Mouse (Mus musculus) left cerebral cortex, adult 11 months (tissue): ENCODE data around the gene Gm10142.
"Not testable (repeated sequence)": the region's sequence is repeated elsewhere in the genome, so short reads cannot be mapped to it uniquely, and the experiment has no call there.

Source experiments
- DNase-seq: peaks from one replicate; pipeline ENCODE4 v3.0.0; 2022; ENCODE audit warnings: low spot score

Gene Gm10142

DNA sequence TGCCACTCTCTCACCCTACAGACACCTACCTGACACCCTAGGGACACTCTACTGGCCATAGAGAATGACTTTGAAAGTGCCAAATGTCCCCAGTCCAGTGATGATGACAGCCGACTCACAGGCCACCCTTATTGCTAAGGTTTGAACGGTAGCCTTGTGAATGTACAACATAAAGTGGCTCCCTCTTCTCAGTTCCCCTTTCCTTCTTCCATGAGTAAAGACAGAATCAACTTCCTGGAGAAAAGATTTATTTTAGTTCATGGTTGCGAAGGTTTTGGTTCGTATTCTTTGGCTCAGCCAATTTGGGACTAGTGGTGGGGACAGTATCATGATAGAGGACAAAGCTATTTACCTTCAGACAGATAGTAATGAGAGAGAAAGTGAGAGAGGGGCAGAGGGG lies 23.3 kb downstream of the Gm10142 start:
- no peak for DNase-seq

DNA sequence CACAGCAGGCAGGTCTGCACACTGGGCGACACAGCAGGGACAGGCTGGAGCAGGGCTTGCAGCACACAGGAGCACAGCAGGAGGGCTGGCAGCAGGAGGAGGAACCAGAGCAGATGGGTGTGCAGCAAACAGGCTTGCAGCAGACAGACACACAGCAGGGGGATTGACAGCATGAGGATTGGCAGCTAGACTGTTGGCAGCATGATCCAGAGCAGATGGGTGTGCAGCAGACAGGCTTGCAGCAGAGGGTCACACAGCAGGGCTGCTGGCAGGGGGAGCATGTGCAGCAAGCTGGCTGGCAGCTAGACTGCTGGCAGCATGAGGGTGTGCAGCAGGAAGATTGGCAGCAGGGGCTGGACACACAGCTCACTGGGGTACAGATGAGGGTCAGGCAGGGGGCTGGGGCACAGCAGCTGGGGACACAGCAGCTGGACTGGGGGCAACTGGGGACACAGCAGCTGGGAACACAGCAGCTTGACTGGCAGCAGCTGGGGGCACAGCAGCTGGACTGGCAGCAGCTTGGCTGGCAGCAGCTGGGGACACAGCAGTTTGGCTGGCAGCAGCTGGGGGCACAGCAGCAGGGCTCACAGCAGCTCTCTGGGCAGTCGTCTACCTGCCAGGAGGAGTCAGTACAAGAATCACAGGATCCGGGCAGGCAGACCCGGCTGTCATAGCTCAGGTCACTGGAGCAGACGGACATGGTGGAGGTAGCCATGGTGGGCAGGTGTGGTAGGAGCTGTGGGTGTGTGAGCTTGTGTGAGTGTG lies 26.5 kb downstream of the Gm10142 start, which contains the start of gene Gm18596:
Gm18596 (minus strand) TSS at position 715 of the 765 bp plus-strand sequence.
- DNase-seq = not testable (repeated sequence)

- not testable (repeated sequence) for DNase-seq
Observed at GRCm38 (mm10) chr10:77750686-77751085, 35.1 kb downstream of the Gm10142 start.

DNA sequence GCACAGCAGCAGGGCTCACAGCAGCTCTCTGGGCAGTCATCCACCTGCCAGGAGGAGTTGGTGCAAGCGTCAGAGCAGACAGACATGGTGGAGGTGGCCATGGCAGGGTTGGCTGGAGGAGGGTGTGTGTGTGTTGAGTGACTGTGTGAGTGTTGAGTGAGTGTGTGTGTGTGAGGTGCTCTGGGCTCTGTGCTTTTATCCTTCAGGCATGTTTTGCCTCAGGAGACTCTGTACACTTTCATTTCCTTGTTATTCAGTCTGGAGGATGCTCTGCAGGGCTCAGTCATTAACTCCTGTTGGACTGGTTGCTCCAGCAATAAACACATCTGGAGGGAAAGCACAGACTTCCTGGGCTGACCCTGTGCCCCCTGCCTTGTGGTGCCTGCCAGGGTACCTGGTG lies 35.6 kb downstream of the Gm10142 start, which contains the start of gene Gm9736:
Gm9736 (minus strand) TSS at position 101 of the 400 bp plus-strand sequence.
- DNase-seq = not testable (repeated sequence)

DNA sequence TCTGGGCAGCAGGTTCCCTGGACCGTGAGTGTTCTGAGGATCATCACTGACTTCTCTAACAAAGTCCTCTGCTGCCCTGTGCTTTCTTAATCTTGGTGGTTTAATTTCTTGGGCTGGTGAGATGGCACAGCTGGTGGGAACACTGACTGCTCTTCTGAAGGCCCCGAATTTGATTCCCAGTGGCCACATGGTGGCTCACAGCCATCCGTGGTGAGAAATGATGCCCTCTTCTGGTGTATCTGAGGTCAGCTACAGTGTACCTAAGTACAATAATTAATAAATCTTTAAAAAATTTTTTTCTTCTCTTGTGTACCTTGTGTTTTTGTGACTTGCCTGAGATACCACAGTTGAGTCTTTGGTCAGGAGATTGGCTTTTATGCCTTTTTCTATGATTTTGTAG lies 36.7 kb downstream of the Gm10142 start:
- DNase-seq = not testable (repeated sequence)

DNA sequence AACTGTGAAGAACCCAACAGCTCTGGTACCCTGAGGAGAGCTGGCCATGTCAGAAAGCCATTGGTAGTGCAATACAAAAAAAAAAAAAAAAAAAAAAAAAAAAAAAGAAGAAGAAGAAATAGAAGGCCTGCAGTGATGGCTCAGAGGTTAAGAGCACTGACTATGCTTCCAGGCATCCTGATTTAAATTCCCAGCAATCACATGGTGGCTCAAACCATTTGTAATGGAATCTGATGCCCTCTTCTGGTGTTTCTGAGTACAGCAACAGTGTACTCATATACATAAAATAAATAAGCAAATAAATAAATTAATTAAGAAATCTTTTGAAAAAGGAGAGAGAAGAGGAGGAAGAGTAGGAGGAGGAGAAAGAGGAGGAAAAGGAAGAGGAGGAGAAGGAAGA lies 37.8 kb downstream of the Gm10142 start:
- DNase-seq = no peak

DNA sequence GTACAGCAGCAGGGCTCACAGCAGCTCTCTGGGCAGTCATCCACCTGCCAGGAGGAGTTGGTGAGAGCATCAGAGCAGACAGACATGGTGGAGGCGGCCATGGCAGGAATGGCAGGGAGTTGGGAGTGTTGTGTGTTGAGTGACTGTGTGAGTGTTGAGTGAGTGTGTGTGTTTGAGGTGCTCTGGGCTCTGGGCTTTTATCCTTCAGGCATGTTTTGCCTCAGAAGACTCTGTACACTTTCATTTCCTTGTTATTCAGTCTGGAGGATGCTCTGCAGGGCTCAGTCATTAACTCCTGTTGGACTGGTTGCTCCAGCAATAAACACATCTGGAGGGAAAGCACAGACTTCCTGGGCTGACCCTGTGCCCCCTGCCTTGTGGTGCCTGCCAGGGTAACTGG lies 44.0 kb downstream of the Gm10142 start, which contains the start of gene Gm3233:
Gm3233 (minus strand) TSS at position 101 of the 400 bp plus-strand sequence.
- DNase-seq = not testable (repeated sequence)
